ENCODE assay signal across 16 mouse cellular contexts in the genomic region with DNA sequence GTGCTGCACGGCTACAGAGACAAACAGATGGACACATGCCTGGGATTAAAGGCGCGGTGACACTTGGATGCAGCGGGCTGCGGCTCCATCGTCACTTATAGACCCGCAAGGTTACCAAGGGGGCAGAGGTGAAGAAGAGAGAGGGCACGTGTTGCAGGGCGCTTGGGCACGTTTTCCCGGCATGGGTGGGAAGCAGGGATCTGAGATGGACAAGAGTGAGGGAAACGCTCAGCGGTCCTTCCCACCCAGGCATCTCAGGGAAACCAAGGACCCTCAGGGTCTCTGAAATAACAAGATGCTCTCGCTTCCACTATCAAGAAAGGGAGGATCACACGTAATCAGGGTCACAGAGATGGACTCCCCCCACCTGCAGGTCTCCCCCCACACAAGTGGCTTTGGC. TPM values are rescaled to one million over a fixed set of nuclear protein-coding genes. Genes with fewer than 3 reads are reported as not detected.
A peak's percentile ranks its signal among the peaks of the same experiment; 100 is the strongest.
DNase-seq lines count a peak whose midpoint lies in the region; ATAC-seq lines count a peak whose summit lies in the region.
"Had no signal": no experiment of that assay in that cellular context is flagged by ENCODE, and none has a peak within 500 bp of the region (broad histone marks: within the 10 kb centered on the region; RNA-seq: fewer than 3 reads in every experiment).

No protein-coding gene starts in this region.

- no peaks in the 10 kb centered on the region for H3K36me3 ChIP-seq in heart, embryonic 12.5 days
- H3K36me3 ChIP-seq in embryonic facial prominence, embryonic 15.5 days, result no peaks in the 10 kb centered on the region
- H3K36me3 ChIP-seq in hindbrain, embryonic 14.5 days (replicated peaks; ENCODE audit: control insufficient read depth, insufficient read depth), result no peaks in the 10 kb centered on the region
- H3K36me3 ChIP-seq in midbrain, embryonic 16.5 days (ENCODE audit: control insufficient read depth, insufficient read depth, low read length), result no peaks in the 10 kb centered on the region
- H3K36me3 ChIP-seq: liver, embryonic 12.5 days had no signal

- H3K4me3 ChIP-seq in heart, embryonic 12.5 days, result peak overlapping the region; percentile 20; the same call in 1 of the 2 replicates
- 0 out of 2 replicates have a peak overlapping the region, but pooled peaks have one; percentile 3 for H3K4me3 ChIP-seq in embryonic facial prominence, embryonic 15.5 days (replicated peaks)
- H3K4me3 ChIP-seq in hindbrain, embryonic 14.5 days (replicated peaks; ENCODE audit: low read length), result peak overlapping the region; percentile 15; the same call in 1 of the 2 replicates
- peak overlapping the region; percentile 39 for H3K4me3 ChIP-seq in midbrain, embryonic 16.5 days (ENCODE audit: low read depth, low read length)
- H3K4me3 ChIP-seq: gastrocnemius, adult 2 months; liver, embryonic 12.5 days had no signal

- H3K9me3 ChIP-seq in heart, embryonic 12.5 days (replicated peaks), result 0 out of 2 replicates have a peak, but pooled peaks cover 2% of the 10 kb centered on the region
- H3K9me3 ChIP-seq in embryonic facial prominence, embryonic 15.5 days (replicated peaks), result no peaks in the 10 kb centered on the region
- H3K9me3 ChIP-seq in hindbrain, embryonic 14.5 days (ENCODE audit: control insufficient read depth, low read length), result no peaks in the 10 kb centered on the region
- no peaks in the 10 kb centered on the region for H3K9me3 ChIP-seq in midbrain, embryonic 16.5 days (replicated peaks; ENCODE audit: control insufficient read depth, low read length, poor library complexity, severe bottlenecking)
- H3K9me3 ChIP-seq: liver, embryonic 12.5 days had no signal

- peaks cover 90% of the 10 kb centered on the region for H3K27me3 ChIP-seq in heart, embryonic 12.5 days (replicated peaks)
- peaks cover 93% of the 10 kb centered on the region for H3K27me3 ChIP-seq in embryonic facial prominence, embryonic 15.5 days
- peaks cover 99% of the 10 kb centered on the region for H3K27me3 ChIP-seq in hindbrain, embryonic 14.5 days (ENCODE audit: control insufficient read depth, insufficient read depth, low read length)
- peaks cover 59% of the 10 kb centered on the region for H3K27me3 ChIP-seq in midbrain, embryonic 16.5 days (ENCODE audit: control insufficient read depth, insufficient read depth, low read depth, low read length)

- peaks cover 4% of the 10 kb centered on the region; the same call in 1 of the 2 replicates for H3K4me1 ChIP-seq in heart, embryonic 12.5 days (replicated peaks)
- H3K4me1 ChIP-seq in embryonic facial prominence, embryonic 15.5 days, result peaks cover 5% of the 10 kb centered on the region; the same call in 1 of the 2 replicates
- 0 out of 2 replicates have a peak, but pooled peaks cover 4% of the 10 kb centered on the region for H3K4me1 ChIP-seq in hindbrain, embryonic 14.5 days (replicated peaks; ENCODE audit: control insufficient read depth, insufficient read depth, low read length)
- peaks cover 9% of the 10 kb centered on the region; the same call in 1 of the 2 replicates for H3K4me1 ChIP-seq in midbrain, embryonic 16.5 days (ENCODE audit: control insufficient read depth, insufficient read depth, low read length)
- H3K4me1 ChIP-seq: liver, embryonic 12.5 days had no signal

- WGBS in heart, embryonic 12.5 days, result 2% methylated on average over 15 of the region's 15 CpGs
- WGBS in embryonic facial prominence, embryonic 15.5 days, result 3% methylated on average over 15 of the region's 15 CpGs
- 1% methylated on average over 15 of the region's 15 CpGs for whole genome bisulfite sequencing in hindbrain, embryonic 14.5 days
- 11% methylated on average over 15 of the region's 15 CpGs for WGBS in midbrain, embryonic 16.5 days

- DNase-seq in heart, adult 8-10 months (ENCODE audit: low spot score), result no peak
- no peak for DNase-seq in hindbrain, embryonic 14.5 days (ENCODE audit: low spot score)
- DNase-seq in testis, postnatal 10 days (ENCODE audit: low spot score), result no peak
- DNase-seq in layer of hippocampus, adult 9-10 months (ENCODE audit: low spot score), result no peak
- DNase-seq in kidney, postnatal 10 days, result no peak
- DNase-seq: adrenal gland, adult 8-10 months; cerebellum, adult 11 months; gastrocnemius, adult 2 months had no signal

- peak overlapping the region; percentile 35; the same call in 1 of the 2 replicates for H3K4me2 ChIP-seq in heart, embryonic 12.5 days
- no peak overlapping the region for H3K4me2 ChIP-seq in embryonic facial prominence, embryonic 15.5 days (replicated peaks)
- H3K4me2 ChIP-seq in hindbrain, embryonic 14.5 days (replicated peaks), result peak overlapping the region; percentile 21
- H3K4me2 ChIP-seq in midbrain, embryonic 16.5 days (ENCODE audit: low read length), result peak overlapping the region; percentile 61
- H3K4me2 ChIP-seq: liver, embryonic 12.5 days had no signal

- no peak overlapping the region for H3K9ac ChIP-seq in heart, embryonic 12.5 days
- H3K9ac ChIP-seq in embryonic facial prominence, embryonic 15.5 days, result no peak overlapping the region
- H3K9ac ChIP-seq in hindbrain, embryonic 14.5 days, result no peak overlapping the region
- peak overlapping the region; percentile 51; the same call in 1 of the 2 replicates for H3K9ac ChIP-seq in midbrain, embryonic 16.5 days (ENCODE audit: low read depth, low read length)
- H3K9ac ChIP-seq: liver, embryonic 12.5 days had no signal

- H3K27ac ChIP-seq in heart, embryonic 12.5 days (ENCODE audit: poor library complexity, severe bottlenecking), result no peak overlapping the region
- no peak overlapping the region for H3K27ac ChIP-seq in embryonic facial prominence, embryonic 15.5 days (replicated peaks)
- no peak overlapping the region for H3K27ac ChIP-seq in hindbrain, embryonic 14.5 days
- H3K27ac ChIP-seq in midbrain, embryonic 16.5 days (ENCODE audit: low read length), result no peak overlapping the region
- H3K27ac ChIP-seq: gastrocnemius, adult 2 months; liver, embryonic 12.5 days; macrophage had no signal

- ATAC-seq in heart, embryonic 12.5 days (ENCODE audit: insufficient number of reproducible peaks, low FRiP score), result no peak
- ATAC-seq in embryonic facial prominence, embryonic 15.5 days (ENCODE audit: insufficient number of reproducible peaks, low FRiP score, low TSS enrichment, low read depth), result no peak
- ATAC-seq in hindbrain, embryonic 14.5 days (ENCODE audit: low FRiP score), result no peak
- peak; percentile 6; the same call in 1 of the 2 replicates for ATAC-seq in midbrain, embryonic 16.5 days
- ATAC-seq: liver, embryonic 12.5 days had no signal

RNA-seq across cellular contexts. Expression of a gene that starts 10.5 kb away (rescaled TPM):
- 0.08 TPM in 1 of 2 replicates, not detected in the other for polyA plus RNA-seq in heart, embryonic 12.5 days (2016; fragmentation: Nextera tagmentation; extraction: Ambion mirVana)
- total RNA-seq in heart, adult 8-10 months (2022), result not detected
- 1.7 and 1.8 TPM in 2 replicates for polyA plus RNA-seq in embryonic facial prominence, embryonic 15.5 days (2015; fragmentation: Nextera tagmentation; extraction: Ambion mirVana)
- polyA plus RNA-seq in hindbrain, embryonic 14.5 days (2014; fragmentation: Nextera tagmentation; extraction: Ambion mirVana), result 0.23 TPM in 1 of 2 replicates, not detected in the other
- 5.2 and 5.6 TPM in 2 replicates for polyA plus RNA-seq in midbrain, embryonic 16.5 days (2015; fragmentation: Nextera tagmentation; extraction: Ambion mirVana)
- total RNA-seq: adrenal gland, adult 8-10 months; gastrocnemius, adult 2 months; neutrophil, adult 5-6 weeks had no signal
- polyA plus RNA-seq: heart, embryonic 16.5 days; kidney, embryonic 16.5 days; liver, embryonic 12.5 days; macrophage had no signal

RNA-seq across cellular contexts. Expression of a gene that starts 10.7 kb away (rescaled TPM):
- 28.5 and 28.6 TPM in 2 replicates for polyA plus RNA-seq in heart, embryonic 12.5 days (2016; fragmentation: Nextera tagmentation; extraction: Ambion mirVana)
- 10 to 100 TPM; 20.3 to 23.7 (median 21.8) TPM for total RNA-seq in heart, adult 8-10 months (2022)
- 12.9 and 14.9 TPM in 2 replicates for polyA plus RNA-seq in embryonic facial prominence, embryonic 15.5 days (2015; fragmentation: Nextera tagmentation; extraction: Ambion mirVana)
- 41.8 and 43.5 TPM in 2 replicates for polyA plus RNA-seq in hindbrain, embryonic 14.5 days (2014; fragmentation: Nextera tagmentation; extraction: Ambion mirVana)
- polyA plus RNA-seq in midbrain, embryonic 16.5 days (2015; fragmentation: Nextera tagmentation; extraction: Ambion mirVana), result 39.9 and 43.7 TPM in 2 replicates
